Mouse (Mus musculus) Patski (cell line): ENCODE results near the gene Slc9a9. TPM values are rescaled to one million over a fixed set of nuclear protein-coding genes. Genes with fewer than 3 reads are reported as not detected.

Source experiments
- ATAC-seq: fragments of 100-300 bp; one replicate; pipeline ENCODE4 v1.8.0; 2021
- CTCF ChIA-PET: fragments of 350-600 bp; sonication (Branson Sonifier 250); formaldehyde crosslinking; loops from one replicate; lab custom pipeline; 2022; ENCODE audit warnings: inconsistent platforms; lab: Charles Lee
- POLR2A ChIA-PET: fragments of 350-600 bp; sonication (Branson Sonifier 250); formaldehyde crosslinking; loops from one replicate; lab custom pipeline; 2022; ENCODE audit warnings: antibody characterized with exemption, inconsistent platforms; lab: Charles Lee
- DNase-seq: peaks from one replicate; pipeline ENCODE4 v3.0.0-alpha.2; 2011; ENCODE audit warnings: low read depth, low spot score
- H3K27me3 ChIP-seq: fragments of 371-371 bp; one replicate; pipeline ENCODE4 v1.5.1; 2021
- CTCF ChIP-seq: fragments of 100-300 bp; IDR thresholded peaks from one replicate; pipeline ENCODE4 v1.5.1; 2021
- in situ Hi-C: fragments of 300-500 bp; cut with MboI; formaldehyde crosslinking; loops from 3 replicates; pipeline ENCODE4 v1.11.1; 2018; ENCODE audit warnings: low pct_unique_long_range_greater_than_20kb, mixed read lengths
- polyA plus RNA-seq: library from polyadenylated mRNA; unstranded; gene quantifications from one replicate; pipeline ENCODE4 v1.2.3, GENCODE M21; 2021

The Slc9a9 gene
- polyA plus RNA-seq, 1 experiment from 2014 or later, result 1.1 TPM

DNA sequence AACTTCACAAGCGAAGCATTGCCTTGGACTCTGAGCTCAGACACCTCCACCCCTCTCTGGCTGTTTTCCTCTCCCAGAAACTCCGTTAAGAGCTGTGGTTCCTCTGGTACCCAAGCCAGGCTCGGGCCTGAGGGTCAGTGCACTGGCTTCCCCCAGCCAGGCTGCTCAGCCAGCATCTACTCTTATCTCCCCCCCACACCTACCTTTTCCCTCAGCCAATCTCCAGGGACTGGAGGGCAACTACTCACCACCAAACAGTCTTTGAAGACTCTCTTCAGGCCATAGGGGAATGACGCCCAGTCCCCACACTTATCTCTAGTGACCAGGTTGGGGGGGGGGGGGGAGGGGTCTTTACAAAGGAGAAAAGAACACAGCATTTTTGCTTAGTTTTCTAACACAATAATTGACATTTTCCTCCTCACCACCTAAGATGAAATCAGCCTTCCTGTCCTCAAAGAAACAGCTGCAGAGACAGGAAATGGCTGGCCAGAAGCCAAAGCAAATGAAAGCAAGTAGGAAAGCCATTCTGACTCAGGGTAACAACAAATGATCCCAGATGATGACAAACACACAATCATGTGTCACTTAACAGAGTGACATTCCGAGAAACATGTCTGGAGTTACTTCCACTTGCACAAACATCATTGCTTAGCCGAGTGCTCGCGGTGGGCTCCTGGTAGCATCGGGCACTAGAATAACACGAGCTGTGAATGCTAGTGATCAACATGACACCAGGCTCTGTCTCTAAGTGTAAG, 610.1 kb downstream of the Slc9a9 start:
- ChIA-PET POLR2A (interaction anchor here (0.7 kb wide), 1 partner anchor 60 kb away, joined by 4 read pairs; no protein-coding TSS in a partner anchor), CTCF (interaction anchor here (1.3 to 1.5 kb wide), 2 partner anchors 74 to 116 kb away, joined by 3 read pairs; no protein-coding TSS in a partner anchor)
- ATAC-seq, result no peak
- no peak for TF ChIP-seq CTCF
- in situ Hi-C loops, result no loop called here
- DNase-seq, result no peak
- peaks cover 3% of the 10 kb centered on the region for H3K27me3 ChIP-seq

Other genes starting within 250 kb of the Slc9a9 start
- 12.3 TPM for gene 1190002N15Rik, start 131.8 kb upstream of the Slc9a9 start, polyA plus RNA-seq